Mouse (Mus musculus) brain, embryonic 14.5 days (tissue): Measurements from ENCODE around the gene Nlrp1a. TPM values are rescaled to one million over a fixed set of nuclear protein-coding genes. Genes with fewer than 3 reads are reported as not detected.

Source experiments
- DNase-seq: peaks from one replicate; pipeline ENCODE4 v3.0.0-alpha.2; 2011; ENCODE audit warnings: low read depth
- CTCF ChIP-seq: fragments of 200-500 bp; IDR thresholded peaks from 2 replicates; pipeline ENCODE4 v1.5.1; 2012; ENCODE audit warnings: inconsistent platforms, mild to moderate bottlenecking, moderate library complexity, borderline replicate concordance; ENCODE audit not compliant: insufficient read depth, insufficient read length; ENCODE audit errors: extremely low read depth
- POLR2A ChIP-seq: fragments of 200-500 bp; IDR thresholded peaks from 2 replicates; pipeline ENCODE4 v1.6.1; 2012; ENCODE audit warnings: mild to moderate bottlenecking, inconsistent platforms, borderline replicate concordance; ENCODE audit not compliant: poor library complexity, insufficient read depth, insufficient read length, severe bottlenecking; ENCODE audit errors: extremely low read depth
- polyA plus RNA-seq: library from polyadenylated mRNA; depleted of rRNA; stranded (reverse); fragments of >200 nt; gene quantifications from 2 replicates; pipeline ENCODE4 v1.2.3, GENCODE M21; 2012; rRNA removed

The Nlrp1a gene
- not detected in 2 replicates for polyA plus RNA-seq

- TF ChIP-seq POLR2A (no peak), CTCF (no peak)
- DNase-seq, result no peak
Measured at GRCm38 (mm10) chr11:71144661-71145060, at the start of gene Nlrp1a. Nlrp1a (minus strand) TSS chr11:71144704.

GRCm38 (mm10) chr11:71169633-71170032 lies 25.1 kb upstream of the Nlrp1a start:
- DNase-seq, result no peak
- TF ChIP-seq POLR2A, result no peak
- TF ChIP-seq CTCF, result no peak

- no peak for DNase-seq
- TF ChIP-seq POLR2A, result no peak
- no peak for TF ChIP-seq CTCF
Measured at GRCm38 (mm10) chr11:71164139-71164538, 19.6 kb upstream of the Nlrp1a start.

GRCm38 (mm10) chr11:71159439-71160136 lies 15.1 kb upstream of the Nlrp1a start:
- no peak for DNase-seq
- no peak for TF ChIP-seq POLR2A
- TF ChIP-seq CTCF, result no peak

- no peak for DNase-seq
- TF ChIP-seq CTCF (no peak), POLR2A (no peak)
Measured at GRCm38 (mm10) chr11:71155272-71155671, 10.8 kb upstream of the Nlrp1a start.

- TF ChIP-seq CTCF (no peak), POLR2A (no peak)
- no peak for DNase-seq
Measured at GRCm38 (mm10) chr11:71142031-71142430, 2.5 kb downstream of the Nlrp1a start.

GRCm38 (mm10) chr11:71107128-71107527 lies 37.4 kb downstream of the Nlrp1a start:
- no peak for TF ChIP-seq CTCF
- no peak for TF ChIP-seq POLR2A
- no peak for DNase-seq

- TF ChIP-seq CTCF, result no peak
- TF ChIP-seq POLR2A, result no peak
- no peak for DNase-seq
Measured at GRCm38 (mm10) chr11:71106261-71107021, 38.1 kb downstream of the Nlrp1a start.

- TF ChIP-seq CTCF (no peak), POLR2A (no peak)
Measured at GRCm38 (mm10) chr11:71103931-71104330, 40.6 kb downstream of the Nlrp1a start.

GRCm38 (mm10) chr11:71076342-71076741 lies 68.2 kb downstream of the Nlrp1a start:
- no peak for DNase-seq
- no peak for TF ChIP-seq CTCF
- no peak for TF ChIP-seq POLR2A

More at GRCm38 (mm10) chr11:71103931-71104330, 40.6 kb downstream of the Nlrp1a start:
- DNase-seq, result no peak

- TF ChIP-seq CTCF, result peak; percentile 57; the same call in 1 of the 2 replicates
- TF ChIP-seq POLR2A, result no peak
- DNase-seq, result peak; percentile 86
Measured at GRCm38 (mm10) chr11:71052554-71052953, 92.0 kb downstream of the Nlrp1a start.

Other genes starting within 250 kb of the Nlrp1a start
- 95.9 and 119 TPM in 2 replicates for gene Nup88, start 174.7 kb downstream of the Nlrp1a start, polyA plus RNA-seq
- gene Rpain, start 174.5 kb downstream of the Nlrp1a start, polyA plus RNA-seq, result 48.1 and 69.5 TPM in 2 replicates
- 116 and 141 TPM in 2 replicates for gene C1qbp, start 161.7 kb downstream of the Nlrp1a start, polyA plus RNA-seq
- 27.9 and 28.1 TPM in 2 replicates for gene Dhx33, start 140.3 kb downstream of the Nlrp1a start, polyA plus RNA-seq
- 17.9 and 20.9 TPM in 2 replicates for gene Mis12, start 125.1 kb downstream of the Nlrp1a start, polyA plus RNA-seq
- 27.2 and 31.4 TPM in 2 replicates for gene Derl2, start 124.9 kb downstream of the Nlrp1a start, polyA plus RNA-seq
- 490 and 561 TPM in 2 replicates for gene 6330403K07Rik, start 111.2 kb downstream of the Nlrp1a start, polyA plus RNA-seq
- 0.06 and 0.14 TPM in 2 replicates for gene Nlrp1b, start 86.0 kb upstream of the Nlrp1a start, polyA plus RNA-seq